Mouse (Mus musculus): Measurements from ENCODE around the gene Anxa11. TPM values are rescaled to one million over a fixed set of nuclear protein-coding genes. Genes with fewer than 3 reads are reported as not detected.
"Not testable (repeated sequence)": the region's sequence is repeated elsewhere in the genome, so short reads cannot be mapped to it uniquely, and the experiment has no call there.

Gene Anxa11
- polyA plus RNA-seq, 1 experiment from 2014 or later: 32.0 TPM

GRCm38 (mm10) chr14:25805871-25806270 is 36.1 kb upstream of the Anxa11 start:
- no peaks in the 10 kb centered on the region for H3K27me3 ChIP-seq (ENCODE audit: control insufficient read depth, insufficient read depth, low read depth, low read length)
- H3K4me1 ChIP-seq (replicated peaks; ENCODE audit: control insufficient read depth, insufficient read depth, low read length): no peaks in the 10 kb centered on the region; the same call in 1 of the 2 replicates
- no peak overlapping the region for H3K4me3 ChIP-seq (ENCODE audit: low read length)
- H3K9me3 ChIP-seq (ENCODE audit: control insufficient read depth, low read length): no peaks in the 10 kb centered on the region
- WGBS: 67% methylated on average over 7 of the region's 7 CpGs
- no peak overlapping the region for H3K9ac ChIP-seq (ENCODE audit: low read length)
- H3K36me3 ChIP-seq (ENCODE audit: control insufficient read depth, insufficient read depth, low read length): no peaks in the 10 kb centered on the region
- H3K27ac ChIP-seq (ENCODE audit: low read length): no peak overlapping the region
- ATAC-seq (ENCODE audit: low read depth): no peak
- H3K4me2 ChIP-seq (ENCODE audit: low read depth, low read length): no peak overlapping the region

- no peaks in the 10 kb centered on the region for H3K36me3 ChIP-seq (ENCODE audit: control insufficient read depth, insufficient read depth, low read length)
- no peaks in the 10 kb centered on the region; the same call in 1 of the 2 replicates for H3K4me1 ChIP-seq (replicated peaks; ENCODE audit: control insufficient read depth, insufficient read depth, low read length)
- H3K9me3 ChIP-seq (ENCODE audit: control insufficient read depth, low read length): no peaks in the 10 kb centered on the region
- ATAC-seq (ENCODE audit: low read depth): no peak
- 78% methylated on average over 7 of the region's 7 CpGs for WGBS
- H3K9ac ChIP-seq (ENCODE audit: low read length): no peak overlapping the region
- H3K27me3 ChIP-seq (ENCODE audit: control insufficient read depth, insufficient read depth, low read depth, low read length): no peaks in the 10 kb centered on the region
- no peak overlapping the region for H3K4me2 ChIP-seq (ENCODE audit: low read depth, low read length)
- no peak overlapping the region for H3K27ac ChIP-seq (ENCODE audit: low read length)
- no peak overlapping the region for H3K4me3 ChIP-seq (ENCODE audit: low read length)
Measured at GRCm38 (mm10) chr14:25806561-25806960, 35.4 kb upstream of the Anxa11 start.

- not testable (repeated sequence) for H3K27ac ChIP-seq (ENCODE audit: low read length); H3K9me3 ChIP-seq (ENCODE audit: control insufficient read depth, low read length); H3K4me1 ChIP-seq (replicated peaks; ENCODE audit: control insufficient read depth, insufficient read depth, low read length); H3K4me3 ChIP-seq (ENCODE audit: low read length); H3K27me3 ChIP-seq (ENCODE audit: control insufficient read depth, insufficient read depth, low read depth, low read length); ATAC-seq (ENCODE audit: low read depth); H3K4me2 ChIP-seq (ENCODE audit: low read depth, low read length); H3K36me3 ChIP-seq (ENCODE audit: control insufficient read depth, insufficient read depth, low read length); H3K9ac ChIP-seq (ENCODE audit: low read length)
- WGBS: 67% methylated on average over 1 of the region's 1 CpGs
Measured at GRCm38 (mm10) chr14:25811026-25811425, 30.9 kb upstream of the Anxa11 start.

- ATAC-seq (ENCODE audit: low read depth): no peak
- no peak overlapping the region for H3K4me3 ChIP-seq (ENCODE audit: low read length)
Measured at GRCm38 (mm10) chr14:25814140-25814539, 27.8 kb upstream of the Anxa11 start.

GRCm38 (mm10) chr14:25816416-25816815 is 25.5 kb upstream of the Anxa11 start:
- Histone ChIP-seq H3K4me3 (ENCODE audit: low read length) (no peak overlapping the region), H3K4me2 (ENCODE audit: low read depth, low read length) (no peak overlapping the region), H3K4me1 (replicated peaks; ENCODE audit: control insufficient read depth, insufficient read depth, low read length) (no peaks in the 10 kb centered on the region), H3K27me3 (ENCODE audit: control insufficient read depth, insufficient read depth, low read depth, low read length) (no peaks in the 10 kb centered on the region), H3K9me3 (ENCODE audit: control insufficient read depth, low read length) (no peaks in the 10 kb centered on the region), H3K9ac (ENCODE audit: low read length) (no peak overlapping the region), H3K36me3 (ENCODE audit: control insufficient read depth, insufficient read depth, low read length) (no peaks in the 10 kb centered on the region), H3K27ac (ENCODE audit: low read length) (no peak overlapping the region)
- WGBS: 7% methylated on average over 9 of the region's 9 CpGs
- peak; percentile 93 for ATAC-seq (ENCODE audit: low read depth)

More at GRCm38 (mm10) chr14:25814140-25814539, 27.8 kb upstream of the Anxa11 start:
- Histone ChIP-seq H3K4me2 (ENCODE audit: low read depth, low read length) (no peak overlapping the region), H3K9me3 (ENCODE audit: control insufficient read depth, low read length) (no peaks in the 10 kb centered on the region), H3K36me3 (ENCODE audit: control insufficient read depth, insufficient read depth, low read length) (no peaks in the 10 kb centered on the region), H3K4me1 (replicated peaks; ENCODE audit: control insufficient read depth, insufficient read depth, low read length) (no peaks in the 10 kb centered on the region), H3K27me3 (ENCODE audit: control insufficient read depth, insufficient read depth, low read depth, low read length) (no peaks in the 10 kb centered on the region), H3K27ac (ENCODE audit: low read length) (no peak overlapping the region), H3K9ac (ENCODE audit: low read length) (no peak overlapping the region)

- H3K4me1 ChIP-seq (replicated peaks; ENCODE audit: control insufficient read depth, insufficient read depth, low read length): 0 out of 2 replicates have a peak, but pooled peaks cover 4% of the 10 kb centered on the region
- no peaks in the 10 kb centered on the region for H3K9me3 ChIP-seq (ENCODE audit: control insufficient read depth, low read length)
- no peak overlapping the region for H3K27ac ChIP-seq (ENCODE audit: low read length)
- no peak for ATAC-seq (ENCODE audit: low read depth)
- no peak overlapping the region for H3K9ac ChIP-seq (ENCODE audit: low read length)
- H3K4me3 ChIP-seq (ENCODE audit: low read length): no peak overlapping the region
- H3K27me3 ChIP-seq (ENCODE audit: control insufficient read depth, insufficient read depth, low read depth, low read length): no peaks in the 10 kb centered on the region
- no peak overlapping the region for H3K4me2 ChIP-seq (ENCODE audit: low read depth, low read length)
- WGBS: 62% methylated on average over 1 of the region's 1 CpGs
- H3K36me3 ChIP-seq (ENCODE audit: control insufficient read depth, insufficient read depth, low read length): no peaks in the 10 kb centered on the region
Measured at GRCm38 (mm10) chr14:25822584-25822983, 19.4 kb upstream of the Anxa11 start.

GRCm38 (mm10) chr14:25824995-25825394 is 17.0 kb upstream of the Anxa11 start:
- no peak overlapping the region for H3K27ac ChIP-seq (ENCODE audit: low read length)
- no peak overlapping the region for H3K4me2 ChIP-seq (ENCODE audit: low read depth, low read length)
- H3K27me3 ChIP-seq (ENCODE audit: control insufficient read depth, insufficient read depth, low read depth, low read length): no peaks in the 10 kb centered on the region
- ATAC-seq (ENCODE audit: low read depth): no peak
- no peak overlapping the region for H3K4me3 ChIP-seq (ENCODE audit: low read length)
- H3K9me3 ChIP-seq (ENCODE audit: control insufficient read depth, low read length): no peaks in the 10 kb centered on the region
- H3K36me3 ChIP-seq (ENCODE audit: control insufficient read depth, insufficient read depth, low read length): no peaks in the 10 kb centered on the region
- 0 out of 2 replicates have a peak, but pooled peaks cover 4% of the 10 kb centered on the region for H3K4me1 ChIP-seq (replicated peaks; ENCODE audit: control insufficient read depth, insufficient read depth, low read length)
- H3K9ac ChIP-seq (ENCODE audit: low read length): no peak overlapping the region
- 50% methylated on average over 5 of the region's 5 CpGs for WGBS

GRCm38 (mm10) chr14:25825880-25826626 is 15.9 kb upstream of the Anxa11 start:
- 63% methylated on average over 11 of the region's 11 CpGs for WGBS
- Histone ChIP-seq H3K4me2 (ENCODE audit: low read depth, low read length) (no peak overlapping the region), H3K9ac (ENCODE audit: low read length) (no peak overlapping the region), H3K4me3 (ENCODE audit: low read length) (no peak overlapping the region), H3K36me3 (ENCODE audit: control insufficient read depth, insufficient read depth, low read length) (no peaks in the 10 kb centered on the region), H3K27ac (ENCODE audit: low read length) (no peak overlapping the region), H3K4me1 (replicated peaks; ENCODE audit: control insufficient read depth, insufficient read depth, low read length) (0 out of 2 replicates have a peak, but pooled peaks cover 4% of the 10 kb centered on the region), H3K27me3 (ENCODE audit: control insufficient read depth, insufficient read depth, low read depth, low read length) (no peaks in the 10 kb centered on the region), H3K9me3 (ENCODE audit: control insufficient read depth, low read length) (no peaks in the 10 kb centered on the region)
- no peak for ATAC-seq (ENCODE audit: low read depth)

- Histone ChIP-seq H3K9me3 (ENCODE audit: control insufficient read depth, low read length) (no peaks in the 10 kb centered on the region), H3K27me3 (ENCODE audit: control insufficient read depth, insufficient read depth, low read depth, low read length) (no peaks in the 10 kb centered on the region), H3K4me1 (replicated peaks; ENCODE audit: control insufficient read depth, insufficient read depth, low read length) (0 out of 2 replicates have a peak, but pooled peaks cover 4% of the 10 kb centered on the region), H3K4me2 (ENCODE audit: low read depth, low read length) (no peak overlapping the region), H3K9ac (ENCODE audit: low read length) (no peak overlapping the region), H3K27ac (ENCODE audit: low read length) (no peak overlapping the region), H3K36me3 (ENCODE audit: control insufficient read depth, insufficient read depth, low read length) (no peaks in the 10 kb centered on the region), H3K4me3 (ENCODE audit: low read length) (no peak overlapping the region)
- WGBS: 81% methylated on average over 2 of the region's 2 CpGs
- no peak for ATAC-seq (ENCODE audit: low read depth)
Measured at GRCm38 (mm10) chr14:25826866-25827265, 15.1 kb upstream of the Anxa11 start.
